Mouse (Mus musculus) layer of hippocampus, postnatal 36 days (tissue): ENCODE measurements at regions not wholly inside any gene's neighbourhood (a gene's known extent, or its start where the extent isn't known, plus 50 kb on each side); places are given as distances from the start of the nearest gene placed in this dataset.

Experiments used
- DNase-seq, 2 experiments: peaks; one replicate each; pipeline ENCODE4 v3.0.0; 2022

- DNase-seq = no peak
Measured at GRCm38 (mm10) chr13:72691783-72692729, 63.4 kb downstream of the Irx2 start.

DNA sequence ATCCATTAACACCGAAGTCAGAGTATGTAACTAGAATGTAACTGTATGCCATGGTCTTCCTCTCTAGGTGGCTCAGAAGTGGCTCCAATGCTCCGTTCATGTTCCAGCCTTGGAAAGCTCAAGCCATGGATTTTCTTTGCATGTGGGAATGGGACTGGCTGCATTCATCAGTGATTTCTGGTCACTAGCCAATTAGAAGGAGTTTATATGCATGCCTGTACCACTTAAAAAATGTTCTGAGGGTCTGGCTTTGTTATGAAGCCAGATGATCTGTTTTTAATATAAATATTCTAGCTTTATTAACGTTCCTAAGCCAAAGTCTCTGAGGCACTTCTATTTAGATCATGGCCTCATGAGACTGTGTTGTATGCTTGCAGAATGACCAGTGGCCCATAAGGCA, 78.8 kb downstream of the Irx2 start:
- DNase-seq = no peak

GRCm38 (mm10) chr13:72708728-72709127, 80.1 kb downstream of the Irx2 start:
- DNase-seq = no peak

DNA sequence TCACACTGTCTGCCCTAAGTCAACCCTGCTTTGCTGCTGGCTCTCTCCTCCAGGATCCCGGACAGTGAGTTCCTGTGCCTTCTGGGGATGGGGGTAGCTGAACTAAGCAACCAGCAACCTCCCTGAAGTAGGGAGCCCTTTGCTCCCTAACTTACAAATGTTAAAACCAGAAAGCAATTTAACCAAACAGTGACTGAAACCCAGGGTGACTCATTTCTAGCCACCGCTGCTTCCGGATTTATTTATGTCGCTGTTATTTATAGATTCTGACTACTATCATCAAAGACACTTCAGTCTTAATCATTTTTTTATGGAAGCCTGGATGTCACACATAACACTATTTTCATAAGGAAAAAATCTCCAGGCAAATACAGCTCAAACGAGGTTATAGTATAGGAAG, 81.4 kb downstream of the Irx2 start:
- no peak for DNase-seq

- no peak for DNase-seq
Measured at GRCm38 (mm10) chr13:72711136-72711535, 82.5 kb downstream of the Irx2 start.

DNA sequence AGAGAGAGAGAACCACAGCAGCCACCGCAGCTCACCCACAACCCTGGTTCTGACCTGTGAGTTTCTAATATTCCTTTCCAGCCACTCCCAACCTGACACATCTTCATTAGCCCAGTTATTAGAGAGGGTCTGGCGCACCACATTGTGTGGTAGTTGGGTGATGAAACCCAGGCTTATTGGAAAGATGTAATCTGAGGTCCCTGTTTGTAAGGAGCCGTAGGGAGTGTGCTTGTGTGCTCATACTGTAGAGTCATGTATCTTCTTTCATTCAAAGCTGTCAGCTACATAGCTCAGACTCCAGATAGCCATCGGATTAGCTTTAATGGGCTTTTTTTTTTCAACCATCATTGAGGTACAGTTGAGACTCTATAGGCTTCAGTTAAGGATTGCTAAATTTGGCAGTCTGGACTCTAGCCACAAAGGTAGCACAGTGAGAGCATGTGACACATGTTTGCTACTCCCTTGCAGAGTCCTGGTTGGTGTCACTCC, 83.3 kb downstream of the Irx2 start:
- DNase-seq = no peak

DNA sequence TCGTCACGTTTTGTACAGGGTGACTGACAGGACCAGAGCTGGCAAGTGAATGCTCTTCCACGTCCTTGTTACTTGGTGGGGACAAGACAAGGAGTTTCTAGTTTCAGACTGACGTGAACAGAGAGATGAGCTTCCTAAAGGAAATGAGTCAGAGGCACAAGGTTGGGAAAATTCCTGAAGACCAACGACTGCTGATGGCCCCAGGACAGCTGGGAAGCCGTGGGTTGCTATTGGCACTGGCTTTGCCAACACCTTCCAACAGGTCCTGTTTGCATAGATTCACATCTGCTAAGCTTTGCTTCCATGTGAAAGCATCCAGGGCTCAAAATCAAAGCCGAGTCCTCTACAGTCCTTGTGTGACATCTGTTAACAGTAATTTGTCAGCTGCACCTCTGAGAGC, 86.2 kb downstream of the Irx2 start:
- no peak for DNase-seq

- no peak for DNase-seq
Measured at GRCm38 (mm10) chr13:72715959-72716680, 87.5 kb downstream of the Irx2 start.

- no peak for DNase-seq
Measured at GRCm38 (mm10) chr13:72727126-72727525, 98.5 kb downstream of the Irx2 start.

GRCm38 (mm10) chr13:72735916-72736315, 107.3 kb downstream of the Irx2 start:
- DNase-seq = no peak

- no peak for DNase-seq
Measured at GRCm38 (mm10) chr13:72736992-72737391, 108.4 kb downstream of the Irx2 start.

DNA sequence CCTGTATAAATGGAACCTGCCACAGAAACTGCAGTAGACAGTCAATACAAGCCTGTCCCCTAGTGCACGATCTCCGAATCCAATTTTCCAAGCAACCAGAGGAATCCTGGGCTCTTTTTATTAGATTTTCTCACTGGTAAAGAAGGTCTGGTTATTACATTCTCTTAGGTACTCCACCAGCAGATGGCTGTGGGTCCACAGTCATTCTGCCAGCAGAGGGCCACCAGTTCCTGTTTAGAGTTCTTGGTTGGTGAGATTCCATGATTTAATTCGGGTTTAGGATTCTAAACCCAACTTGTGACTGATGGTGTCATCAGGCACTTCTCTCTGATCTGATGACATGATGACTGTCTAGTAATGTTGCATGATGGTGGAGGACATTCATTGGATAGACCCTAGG, 118.6 kb downstream of the Irx2 start:
- DNase-seq = no peak

- DNase-seq = no peak
Measured at GRCm38 (mm10) chr13:72755036-72755435, 126.4 kb downstream of the Irx2 start.

DNA sequence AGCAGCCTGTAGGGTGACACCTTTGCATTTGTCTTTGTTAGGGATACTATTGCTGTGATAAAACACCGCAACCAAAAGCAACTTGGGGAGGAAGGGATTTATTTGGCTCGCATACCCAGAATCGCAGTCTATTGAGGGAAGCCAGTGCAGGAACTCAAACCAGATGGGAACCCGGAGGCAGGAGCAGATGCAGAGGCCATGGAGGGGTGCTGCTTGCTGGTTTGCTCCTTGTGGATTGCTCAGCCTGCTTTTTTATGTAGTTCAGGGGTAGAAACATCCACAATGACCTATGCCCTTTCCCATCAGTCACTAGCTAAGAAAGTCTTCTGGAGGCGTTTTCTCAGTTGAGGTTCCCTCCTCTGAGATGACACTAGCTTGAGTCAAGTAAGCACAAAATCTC, 133.9 kb downstream of the Irx2 start:
- DNase-seq = no peak

DNA sequence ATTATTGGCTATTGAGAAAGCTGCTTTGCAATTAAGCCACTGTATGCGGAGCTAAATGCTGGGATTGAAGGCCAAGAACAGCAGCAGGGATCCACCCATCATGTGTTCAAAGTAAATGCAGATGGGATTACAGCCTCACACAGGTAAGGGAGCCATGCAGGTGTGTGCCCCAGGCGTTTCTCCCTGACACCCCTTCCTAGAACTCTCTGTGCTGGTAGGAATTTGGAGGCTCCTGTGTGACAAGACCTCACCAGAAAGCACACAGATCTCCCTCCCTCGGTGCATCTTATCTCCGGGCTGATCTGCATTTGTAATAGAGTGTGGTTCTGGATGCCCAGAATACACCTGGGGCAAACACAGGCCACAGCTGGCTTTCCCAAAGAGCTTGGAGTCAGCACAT, 134.7 kb downstream of the Irx2 start:
- no peak for DNase-seq

DNA sequence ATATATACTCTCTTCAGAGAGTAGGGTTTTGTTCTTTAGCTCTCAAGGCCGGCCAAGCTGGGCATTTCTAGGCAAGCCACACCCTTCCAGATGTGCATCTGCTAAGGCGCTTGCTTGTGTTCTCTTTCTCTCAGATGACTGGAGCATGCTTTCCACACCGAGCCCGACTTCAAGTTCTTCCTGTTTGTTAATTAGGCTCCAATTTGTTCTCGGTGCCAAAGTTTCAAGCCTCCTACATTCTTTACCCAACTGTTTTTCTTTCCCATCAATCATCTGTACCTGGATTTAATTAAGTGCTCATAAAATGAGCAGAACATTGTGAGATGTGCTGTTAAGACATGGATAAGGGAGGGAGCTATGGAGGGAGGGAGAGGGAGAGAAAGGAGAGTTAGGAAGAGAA, 138.7 kb downstream of the Irx2 start:
- DNase-seq = no peak

DNA sequence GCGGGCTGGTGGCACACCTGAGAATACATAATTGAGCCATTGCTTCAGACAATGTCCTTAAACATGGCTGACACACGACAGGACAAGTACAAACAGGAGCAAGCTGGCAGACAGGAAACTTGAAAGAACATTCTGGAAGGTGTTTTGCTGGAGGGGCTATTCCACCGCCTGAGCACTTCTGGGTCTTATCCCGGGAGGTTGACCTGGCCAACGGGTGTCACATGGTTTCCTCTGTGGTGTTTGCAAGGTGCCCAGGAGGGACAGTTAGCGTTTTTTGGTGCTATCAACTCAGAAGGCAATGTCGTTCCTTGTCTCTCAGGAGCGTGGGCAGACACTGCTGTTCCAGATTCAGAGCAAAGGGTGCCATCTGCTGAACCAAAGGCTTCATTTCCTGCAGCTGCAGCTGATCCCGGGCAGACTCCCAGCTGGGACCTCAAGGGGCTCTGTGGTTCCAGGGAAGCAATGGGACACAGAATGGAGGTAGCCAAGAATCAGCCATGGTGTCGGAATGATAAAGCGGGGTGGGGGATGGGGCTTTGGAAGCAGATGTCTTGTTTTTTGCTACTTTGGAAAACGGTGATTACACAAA, 140.5 kb downstream of the Irx2 start:
- DNase-seq = peak; percentile 47 to 51

DNA sequence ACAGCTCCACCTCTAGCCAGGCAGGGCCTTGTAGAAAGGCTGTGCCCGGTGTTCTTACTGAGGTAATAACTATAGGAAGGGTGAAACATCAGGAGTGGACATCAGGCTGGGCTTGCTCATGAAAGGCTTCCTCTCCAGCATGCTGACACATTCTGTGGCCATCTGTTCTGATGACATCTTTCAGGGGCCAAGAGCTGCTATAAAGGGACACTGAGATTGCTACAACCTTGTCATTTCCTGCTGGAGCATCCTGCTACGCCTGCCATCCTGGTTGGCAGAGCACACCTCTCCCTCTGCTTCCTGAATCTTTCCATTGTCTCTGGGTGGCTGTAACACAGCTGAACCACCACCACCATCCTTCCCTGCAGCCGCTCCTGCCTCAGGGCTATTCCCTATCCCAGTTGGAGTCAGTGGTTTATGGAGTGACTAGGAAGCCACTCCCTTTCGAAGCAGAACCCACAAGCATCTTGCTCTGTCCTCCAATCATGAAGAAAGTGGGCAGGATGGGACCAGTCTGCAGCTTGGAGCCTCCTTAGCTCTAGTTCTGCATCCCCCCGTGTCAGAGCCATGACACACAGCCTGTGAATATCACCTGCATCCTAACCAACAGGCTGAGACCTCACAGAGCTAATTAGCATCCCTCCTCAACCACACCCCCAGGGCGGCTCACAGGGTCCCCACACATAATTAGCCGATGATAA, 154.6 kb downstream of the Irx2 start:
- DNase-seq = no peak

DNA sequence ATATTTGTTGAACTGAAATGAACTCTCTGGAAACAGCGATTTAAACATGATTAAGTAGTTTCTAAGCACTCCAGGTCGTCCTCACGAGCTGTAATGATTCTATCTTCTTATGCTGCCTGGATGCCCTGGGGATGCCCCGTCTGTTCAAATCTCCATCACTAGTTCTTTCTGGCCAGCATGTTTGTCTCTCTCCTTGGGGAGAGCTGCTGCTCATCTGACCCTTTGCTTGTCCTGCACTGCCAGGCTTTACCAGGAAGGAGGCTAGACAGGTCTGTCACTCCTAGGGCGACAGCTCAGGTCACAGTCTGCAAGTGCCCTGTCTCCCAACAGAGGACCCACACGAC, 155.1 kb downstream of the Irx2 start:
- no peak for DNase-seq

GRCm38 (mm10) chr13:72792695-72793094, 164.1 kb downstream of the Irx2 start:
- DNase-seq = no peak

GRCm38 (mm10) chr13:72800021-72800420, 171.4 kb downstream of the Irx2 start:
- no peak for DNase-seq

- DNase-seq = no peak
Measured at GRCm38 (mm10) chr13:72800546-72800945, 171.9 kb downstream of the Irx2 start.

- DNase-seq = no peak
Measured at GRCm38 (mm10) chr13:72803374-72803773, 174.8 kb downstream of the Irx2 start.
